Mouse (Mus musculus) embryonic facial prominence, embryonic 12.5 days (tissue): ENCODE measurements around the gene Il27. TPM values are rescaled to one million over a fixed set of nuclear protein-coding genes. Genes with fewer than 3 reads are reported as not detected.

Experiments
- ATAC-seq: fragments of 200-750 bp; cut with Nextera tagmentation; 2 replicates; pipeline ENCODE4 v1.8.0; 2017; ENCODE audit not compliant: insufficient number of reproducible peaks, insufficient read depth, low FRiP score, low TSS enrichment
- H3K27ac ChIP-seq: fragments of 300-500 bp; sonication (generic); 2 replicates; pipeline ENCODE4 v1.5.1; 2016; ENCODE audit warnings: mild to moderate bottlenecking
- H3K27me3 ChIP-seq: fragments of 300-500 bp; sonication (generic); 2 replicates; pipeline ENCODE4 v1.6.1; 2016; ENCODE audit warnings: mild to moderate bottlenecking, moderate library complexity
- H3K36me3 ChIP-seq: fragments of 300-500 bp; sonication (generic); 2 replicates; pipeline ENCODE4 v1.6.1; 2016; ENCODE audit warnings: mild to moderate bottlenecking
- H3K4me1 ChIP-seq: fragments of 300-500 bp; sonication (generic); 2 replicates; pipeline ENCODE4 v1.6.1; 2016
- H3K4me2 ChIP-seq: fragments of 300-500 bp; sonication (generic); replicated peaks from 2 replicates; pipeline ENCODE4 v1.6.1; 2016; ENCODE audit warnings: mild to moderate bottlenecking, moderate library complexity
- H3K4me3 ChIP-seq: fragments of 300-500 bp; sonication (generic); 2 replicates; pipeline ENCODE4 v1.5.1; 2016; ENCODE audit warnings: mild to moderate bottlenecking
- H3K9ac ChIP-seq: fragments of 300-500 bp; sonication (generic); 2 replicates; pipeline ENCODE4 v1.6.1; 2016; ENCODE audit warnings: mild to moderate bottlenecking, moderate library complexity
- H3K9me3 ChIP-seq: fragments of 300-500 bp; sonication (generic); 2 replicates; pipeline ENCODE4 v1.6.1; 2016; ENCODE audit warnings: mild to moderate bottlenecking, moderate library complexity
- WGBS: fragments of 180-500 bp; shearing (Covaris S2); methylation state at CpG from one replicate; pipeline ENCODE4 v1.1.7; 2016; 5-methylcytosine and 5-hydroxymethylcytosine counted together
- microRNA-seq: library from miRNA; unstranded; fragments of <30 nt; microRNA quantifications from one replicate; pipeline ENCODE4, GENCODE M21; 2017
- polyA plus RNA-seq: library from polyadenylated mRNA; unstranded; fragments of >200 nt; fragmentation: Nextera tagmentation; extraction: Ambion mirVana; gene quantifications from 2 replicates; pipeline ENCODE4 v1.2.1, GENCODE M21; 2016

The Il27 gene
- polyA plus RNA-seq, 1 experiment from 2014 or later, result not detected

- Histone ChIP-seq H3K36me3 (peaks cover 17% of the 10 kb centered on the region), H3K27me3 (peaks cover 5% of the 10 kb centered on the region; the same call in 1 of the 2 replicates), H3K4me3 (no peak overlapping the region), H3K9me3 (no peaks in the 10 kb centered on the region), H3K9ac (no peak overlapping the region), H3K4me2 (no peak overlapping the region), H3K4me1 (0 out of 2 replicates have a peak, but pooled peaks cover 4% of the 10 kb centered on the region), H3K27ac (no peak overlapping the region)
- no peak for ATAC-seq
- 87% methylated on average over 6 of the region's 6 CpGs for WGBS
Measured at GRCm38 (mm10) chr7:126581661-126582060, 13.1 kb downstream of the Il27 start.

- Histone ChIP-seq H3K36me3 (peaks cover 27% of the 10 kb centered on the region), H3K27me3 (no peaks in the 10 kb centered on the region), H3K27ac (no peak overlapping the region), H3K9ac (no peak overlapping the region), H3K9me3 (no peaks in the 10 kb centered on the region), H3K4me3 (no peak overlapping the region), H3K4me2 (no peak overlapping the region), H3K4me1 (0 out of 2 replicates have a peak, but pooled peaks cover 4% of the 10 kb centered on the region)
- ATAC-seq, result no peak
- 61% methylated on average over 8 of the region's 8 CpGs for WGBS
Measured at GRCm38 (mm10) chr7:126579172-126579571, 15.6 kb downstream of the Il27 start.

- WGBS, result 49% methylated on average over 8 of the region's 8 CpGs
- H3K27ac ChIP-seq, result no peak overlapping the region
- no peak overlapping the region for H3K4me2 ChIP-seq
- H3K4me1 ChIP-seq, result 0 out of 2 replicates have a peak, but pooled peaks cover 2% of the 10 kb centered on the region
- peaks cover 43% of the 10 kb centered on the region for H3K36me3 ChIP-seq
- H3K27me3 ChIP-seq, result no peaks in the 10 kb centered on the region
- no peak for ATAC-seq
- no peaks in the 10 kb centered on the region for H3K9me3 ChIP-seq
- H3K4me3 ChIP-seq, result no peak overlapping the region
- H3K9ac ChIP-seq, result no peak overlapping the region
Measured at GRCm38 (mm10) chr7:126576946-126577345, 17.8 kb downstream of the Il27 start.

GRCm38 (mm10) chr7:126566094-126566765, 28.5 kb downstream of the Il27 start, which contains the start of gene Eif3c:
Gene Eif3c, minus strand, starts transcription at chr7:126566411.
- ATAC-seq, result peak; percentile 93
- Histone ChIP-seq H3K4me1 (peaks cover 6% of the 10 kb centered on the region), H3K27ac (peak within 1 kb of the TSS; percentile 46), H3K4me3 (peak within 1 kb of the TSS; percentile 84), H3K27me3 (no peaks in the 10 kb centered on the region), H3K9me3 (no peaks in the 10 kb centered on the region), H3K36me3 (peaks cover 32% of the 10 kb centered on the region), H3K4me2 (peak within 1 kb of the TSS; percentile 59), H3K9ac (peak within 1 kb of the TSS; percentile 76)
- under 1% methylated on average over 46 of the region's 46 CpGs for WGBS

GRCm38 (mm10) chr7:126565693-126566092, 29.0 kb downstream of the Il27 start:
- Histone ChIP-seq H3K27me3 (no peaks in the 10 kb centered on the region), H3K4me3 (peak overlapping the region; percentile 84), H3K4me1 (peaks cover 6% of the 10 kb centered on the region), H3K4me2 (peak overlapping the region; percentile 59), H3K27ac (peak overlapping the region; percentile 46), H3K36me3 (peaks cover 37% of the 10 kb centered on the region), H3K9me3 (no peaks in the 10 kb centered on the region), H3K9ac (peak overlapping the region; percentile 76)
- WGBS, result 1% methylated on average over 26 of the region's 28 CpGs
- peak; percentile 2; the same call in 1 of the 2 replicates for ATAC-seq

GRCm38 (mm10) chr7:126556635-126557034, 38.1 kb downstream of the Il27 start:
- Histone ChIP-seq H3K9me3 (no peaks in the 10 kb centered on the region), H3K27ac (no peak overlapping the region), H3K4me3 (no peak overlapping the region), H3K36me3 (peaks cover 90% of the 10 kb centered on the region), H3K9ac (no peak overlapping the region), H3K4me2 (no peak overlapping the region), H3K4me1 (no peaks in the 10 kb centered on the region), H3K27me3 (no peaks in the 10 kb centered on the region)
- WGBS, result 98% methylated on average over 5 of the region's 5 CpGs
- ATAC-seq, result no peak

- Histone ChIP-seq H3K27ac (no peak overlapping the region), H3K36me3 (peaks cover 94% of the 10 kb centered on the region)
Measured at GRCm38 (mm10) chr7:126554796-126555195, 39.9 kb downstream of the Il27 start.

GRCm38 (mm10) chr7:126545631-126546030, 49.1 kb downstream of the Il27 start:
- Histone ChIP-seq H3K4me2 (no peak overlapping the region), H3K36me3 (peaks cover 51% of the 10 kb centered on the region)
- WGBS, result 85% methylated on average over 2 of the region's 2 CpGs

More at GRCm38 (mm10) chr7:126554796-126555195, 39.9 kb downstream of the Il27 start:
- H3K4me1 ChIP-seq, result no peaks in the 10 kb centered on the region
- no peak overlapping the region for H3K4me2 ChIP-seq
- H3K27me3 ChIP-seq, result no peaks in the 10 kb centered on the region
- ATAC-seq, result no peak
- no peaks in the 10 kb centered on the region for H3K9me3 ChIP-seq
- no peak overlapping the region for H3K4me3 ChIP-seq
- 88% methylated on average over 1 of the region's 1 CpGs for WGBS
- H3K9ac ChIP-seq, result no peak overlapping the region

GRCm38 (mm10) chr7:126541661-126542060, 53.1 kb downstream of the Il27 start:
- H3K27ac ChIP-seq, result no peak overlapping the region
- H3K9ac ChIP-seq, result no peak overlapping the region
- H3K4me1 ChIP-seq, result no peaks in the 10 kb centered on the region
- no peaks in the 10 kb centered on the region for H3K9me3 ChIP-seq
- peaks cover 11% of the 10 kb centered on the region for H3K36me3 ChIP-seq
- no peak for ATAC-seq
- peaks cover 6% of the 10 kb centered on the region for H3K27me3 ChIP-seq
- H3K4me2 ChIP-seq, result no peak overlapping the region
- H3K4me3 ChIP-seq, result no peak overlapping the region
- WGBS, result 84% methylated on average over 1 of the region's 1 CpGs

More at GRCm38 (mm10) chr7:126545631-126546030, 49.1 kb downstream of the Il27 start:
- H3K9ac ChIP-seq, result no peak overlapping the region
- H3K4me3 ChIP-seq, result no peak overlapping the region
- no peak overlapping the region for H3K27ac ChIP-seq
- ATAC-seq, result no peak
- no peaks in the 10 kb centered on the region for H3K27me3 ChIP-seq
- H3K9me3 ChIP-seq, result no peaks in the 10 kb centered on the region
- H3K4me1 ChIP-seq, result no peaks in the 10 kb centered on the region

Small RNAs within 50 kb of the gene (microRNA-seq; reads per million reads assigned to microRNA genes)
- gene Mir7059, result 0.91 reads per million

Other genes with a start within 250 kb of the Il27 start
- 2.8 and 3.3 TPM in 2 replicates for gene Lat, start 225.4 kb downstream of the Il27 start, polyA plus RNA-seq
- gene Spns1, start 217.5 kb downstream of the Il27 start, polyA plus RNA-seq, result 64.9 and 68.9 TPM in 2 replicates
- gene Nfatc2ip, start 198.2 kb downstream of the Il27 start, polyA plus RNA-seq, result 3.1 and 3.2 TPM in 2 replicates
- gene Cd19, start 180.1 kb downstream of the Il27 start, polyA plus RNA-seq, result not detected in 2 replicates
- gene Rabep2, start 166.2 kb downstream of the Il27 start, polyA plus RNA-seq, result 35.3 and 36.7 TPM in 2 replicates
- 22.3 and 26.8 TPM in 2 replicates for gene Atp2a1, start 131.8 kb downstream of the Il27 start, polyA plus RNA-seq
- 60.2 and 62.6 TPM in 2 replicates for gene Sh2b1, start 119.5 kb downstream of the Il27 start, polyA plus RNA-seq
- 138 and 141 TPM in 2 replicates for gene Tufm, start 107.6 kb downstream of the Il27 start, polyA plus RNA-seq
- 62.9 and 64.0 TPM in 2 replicates for gene Atxn2l, start 91.5 kb downstream of the Il27 start, polyA plus RNA-seq
- 186 and 200 TPM in 2 replicates for gene Eif3c, start 28.5 kb downstream of the Il27 start, polyA plus RNA-seq
- gene Apobr, start 10.0 kb downstream of the Il27 start, polyA plus RNA-seq, result 0.59 and 0.96 TPM in 2 replicates
- 33.3 and 34.4 TPM in 2 replicates for gene Cln3, start 9.1 kb downstream of the Il27 start, polyA plus RNA-seq
- 4.3 and 5.6 TPM in 2 replicates for gene Nupr1, start 35.9 kb upstream of the Il27 start, polyA plus RNA-seq
- 43.6 and 48.2 TPM in 2 replicates for gene Sgf29, start 54.4 kb upstream of the Il27 start, polyA plus RNA-seq
- 0.97 and 1.6 TPM in 2 replicates for gene Sult1a1, start 81.5 kb upstream of the Il27 start, polyA plus RNA-seq
- 138 and 141 TPM in 2 replicates for gene Bola2, start 100.5 kb upstream of the Il27 start, polyA plus RNA-seq
- gene Slx1b, start 100.8 kb upstream of the Il27 start, polyA plus RNA-seq, result 13.4 and 13.5 TPM in 2 replicates
- gene Coro1a, start 112.8 kb upstream of the Il27 start, polyA plus RNA-seq, result 37.8 and 39.0 TPM in 2 replicates
- 52.2 and 54.5 TPM in 2 replicates for gene Mapk3, start 164.7 kb upstream of the Il27 start, polyA plus RNA-seq
- gene Gdpd3, start 171.4 kb upstream of the Il27 start, polyA plus RNA-seq, result 1.00 and 1.6 TPM in 2 replicates
- gene Ypel3, start 182.0 kb upstream of the Il27 start, polyA plus RNA-seq, result 118 and 119 TPM in 2 replicates
- 0.61 and 0.85 TPM in 2 replicates for gene Tbx6, start 186.5 kb upstream of the Il27 start, polyA plus RNA-seq
- 362 and 385 TPM in 2 replicates for gene Ppp4c, start 197.6 kb upstream of the Il27 start, polyA plus RNA-seq
- 1.2 and 2.0 TPM in 2 replicates for gene Fam57b, start 202.7 kb upstream of the Il27 start, polyA plus RNA-seq
- not detected in 2 replicates for gene 4930451I11Rik, start 236.7 kb upstream of the Il27 start, polyA plus RNA-seq